Mouse (Mus musculus) spleen, postnatal 4 days (tissue): ENCODE measurements around the gene Pdk4.

ENCODE experiments used
- DNase-seq, 2 experiments: peaks; one replicate each; pipeline ENCODE4 v3.0.0; 2022; ENCODE audit warnings: low spot score in 2 of 2

The Pdk4 gene

GRCm38 (mm10) chr6:5447013-5447412 lies 49.1 kb downstream of the Pdk4 start:
- DNase-seq: no peak

- no peak for DNase-seq
These were observed 51.7 kb downstream of the Pdk4 start for GRCm38 (mm10) chr6:5444331-5444898.

- no peak for DNase-seq
These were observed 52.8 kb downstream of the Pdk4 start for GRCm38 (mm10) chr6:5443104-5443863.

- DNase-seq: no peak
These were observed 53.6 kb downstream of the Pdk4 start for GRCm38 (mm10) chr6:5442316-5443085.

- no peak for DNase-seq
These were observed 54.9 kb downstream of the Pdk4 start for GRCm38 (mm10) chr6:5441221-5441620.

GRCm38 (mm10) chr6:5437757-5438156 lies 58.4 kb downstream of the Pdk4 start:
- no peak for DNase-seq

GRCm38 (mm10) chr6:5433887-5434286 lies 62.2 kb downstream of the Pdk4 start:
- no peak for DNase-seq
